Mouse (Mus musculus): ENCODE measurements around the gene Pfkfb3.
"Not testable (repeated sequence)": the region's sequence is repeated elsewhere in the genome, so short reads cannot be mapped to it uniquely, and the experiment has no call there.

Pfkfb3 gene

GRCm38 (mm10) chr2:11548508-11548907 lies 5.4 kb downstream of the Pfkfb3 start:
- DNase-seq: no peak

- DNase-seq: no peak
Observed at GRCm38 (mm10) chr2:11547609-11548008, 6.3 kb downstream of the Pfkfb3 start.

- no peak for DNase-seq
Observed at GRCm38 (mm10) chr2:11546091-11546490, 7.8 kb downstream of the Pfkfb3 start.

GRCm38 (mm10) chr2:11545380-11545779 lies 8.5 kb downstream of the Pfkfb3 start:
- DNase-seq: no peak

GRCm38 (mm10) chr2:11544342-11544741 lies 9.5 kb downstream of the Pfkfb3 start:
- DNase-seq: no peak

DNA sequence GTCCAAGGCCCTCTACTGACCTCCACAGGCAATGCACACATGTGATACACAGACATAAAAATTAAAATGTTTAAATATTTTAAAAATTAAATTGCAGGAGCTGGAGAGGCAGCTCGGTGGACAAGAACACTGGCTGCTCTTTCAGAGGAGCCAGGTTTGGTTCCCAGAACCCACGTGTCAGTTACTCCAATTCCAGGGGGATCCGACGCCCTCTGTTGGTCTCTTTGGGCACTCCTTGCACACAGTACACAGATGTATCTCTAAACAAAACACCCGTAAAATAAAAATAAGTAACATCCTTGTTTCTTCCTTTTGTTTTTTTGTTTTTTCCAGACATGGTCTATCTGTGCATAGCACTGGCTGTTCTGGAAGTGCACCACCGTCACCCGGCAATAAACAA lies 10.7 kb downstream of the Pfkfb3 start:
- DNase-seq: no peak

GRCm38 (mm10) chr2:11542640-11543039 lies 11.2 kb downstream of the Pfkfb3 start:
- DNase-seq: peak; percentile 73 to 77

DNA sequence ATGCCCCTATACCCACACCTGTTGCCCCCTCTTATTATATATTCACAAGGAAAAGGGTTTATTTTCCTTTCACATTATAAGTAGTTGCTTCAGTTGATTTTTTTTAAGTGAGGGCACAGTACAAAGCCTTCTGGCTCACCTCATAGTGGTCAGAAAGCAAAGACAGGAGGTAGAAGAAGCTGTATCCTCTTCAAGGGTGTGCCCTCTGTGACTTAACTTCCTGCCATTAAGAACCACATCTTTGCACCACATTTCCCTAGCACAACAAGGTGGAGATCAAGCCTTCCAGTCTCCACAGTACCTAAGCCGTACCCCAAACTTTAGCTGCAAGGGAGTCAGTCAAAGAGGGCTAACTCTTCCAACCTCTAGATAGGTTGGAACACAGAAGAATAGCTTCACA lies 11.8 kb downstream of the Pfkfb3 start:
- no peak for DNase-seq

- DNase-seq: not testable (repeated sequence)
Observed at GRCm38 (mm10) chr2:11541528-11541927, 12.3 kb downstream of the Pfkfb3 start.

- no peak for DNase-seq
Observed at GRCm38 (mm10) chr2:11535966-11536365, 17.9 kb downstream of the Pfkfb3 start.

DNA sequence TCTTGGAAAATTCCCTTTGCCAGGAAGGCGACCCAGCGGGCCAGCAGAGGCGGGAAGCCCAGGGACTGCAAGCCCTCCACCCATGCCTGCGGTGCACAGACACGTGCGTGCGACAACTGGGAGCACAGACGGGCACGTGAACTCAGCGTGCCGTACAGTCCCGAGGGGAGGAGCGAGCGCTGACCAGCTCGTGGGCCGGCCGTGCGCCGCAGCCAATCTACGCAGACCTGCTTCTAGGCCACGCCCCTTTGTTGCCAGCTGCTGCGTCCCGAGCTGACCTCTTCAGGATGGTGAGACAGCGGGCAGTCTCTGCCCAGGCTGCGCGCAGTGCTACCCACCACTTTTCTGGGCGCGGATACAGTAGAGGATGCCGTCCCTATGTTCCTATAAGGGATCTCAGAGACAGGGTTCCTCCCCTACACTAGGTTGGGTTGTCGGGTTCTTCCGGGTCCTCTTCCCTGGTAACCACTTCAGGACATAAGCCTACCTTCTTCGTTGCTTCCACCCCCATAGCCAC lies 18.4 kb downstream of the Pfkfb3 start:
- DNase-seq: peak; percentile 69 to 79

DNA sequence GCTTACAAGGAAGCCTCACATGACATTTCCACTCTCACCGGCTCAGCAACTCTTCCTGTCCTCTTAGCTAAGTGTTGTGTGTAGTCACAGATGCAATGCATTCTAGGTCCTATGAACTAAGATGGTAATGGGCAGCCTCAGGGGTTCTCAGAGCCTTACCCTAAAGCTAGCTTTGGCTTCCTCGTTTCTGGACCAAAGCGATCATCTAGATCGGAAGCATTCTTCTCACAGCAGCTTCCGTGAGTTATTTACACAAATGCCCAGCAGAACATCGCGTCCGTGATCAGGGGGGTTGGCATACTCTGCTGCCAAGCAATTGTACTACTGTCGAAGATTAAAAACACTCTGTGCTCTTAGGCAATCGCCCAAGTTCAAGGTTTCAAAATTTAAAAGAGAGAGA lies 19.1 kb downstream of the Pfkfb3 start:
- no peak for DNase-seq

- no peak for DNase-seq
Observed at GRCm38 (mm10) chr2:11530101-11530500, 23.8 kb downstream of the Pfkfb3 start.

GRCm38 (mm10) chr2:11526063-11526462 lies 27.8 kb downstream of the Pfkfb3 start:
- DNase-seq: no peak

DNA sequence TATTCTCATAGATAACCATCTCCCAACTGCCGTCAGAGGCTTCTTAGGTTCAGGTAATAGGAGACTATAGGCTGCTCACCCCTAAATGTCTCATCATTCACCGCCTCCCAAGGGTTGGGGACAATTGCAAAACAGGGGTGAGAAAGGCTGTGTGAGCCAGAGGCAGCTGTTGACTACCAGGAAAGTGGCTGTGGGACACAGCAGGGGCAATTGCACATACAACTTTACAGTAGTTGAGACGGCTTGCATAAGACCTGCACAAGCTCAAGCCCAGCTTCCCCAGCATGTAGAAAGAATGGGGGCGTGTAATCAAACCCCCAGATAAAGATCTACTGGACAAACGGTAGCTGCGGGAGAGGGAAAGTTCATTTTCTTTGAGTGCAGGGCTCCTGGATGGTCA lies 29.1 kb downstream of the Pfkfb3 start:
- DNase-seq: no peak

- no peak for DNase-seq
Observed at GRCm38 (mm10) chr2:11521758-11522157, 32.1 kb downstream of the Pfkfb3 start.

GRCm38 (mm10) chr2:11520786-11521185 lies 33.1 kb downstream of the Pfkfb3 start:
- DNase-seq: no peak

DNA sequence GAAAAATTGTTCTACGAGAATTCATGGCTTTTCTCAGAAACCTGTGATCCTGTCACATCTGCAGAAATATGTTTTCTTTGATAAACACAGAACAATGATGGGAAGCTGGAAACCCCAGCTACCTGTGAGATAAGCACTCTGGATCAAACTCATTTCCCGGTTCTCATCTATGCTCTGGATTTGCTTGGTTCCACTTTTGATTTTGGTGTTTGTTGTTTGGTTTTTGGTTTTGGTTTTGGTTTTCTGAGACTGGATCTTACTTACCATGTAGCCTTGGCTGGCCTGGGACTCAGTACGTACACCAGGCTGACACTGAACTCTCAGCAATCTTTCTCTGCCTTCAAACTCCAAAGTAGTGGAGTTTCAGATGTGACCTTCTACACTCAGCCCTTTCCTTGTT lies 38.0 kb downstream of the Pfkfb3 start:
- no peak for DNase-seq

DNA sequence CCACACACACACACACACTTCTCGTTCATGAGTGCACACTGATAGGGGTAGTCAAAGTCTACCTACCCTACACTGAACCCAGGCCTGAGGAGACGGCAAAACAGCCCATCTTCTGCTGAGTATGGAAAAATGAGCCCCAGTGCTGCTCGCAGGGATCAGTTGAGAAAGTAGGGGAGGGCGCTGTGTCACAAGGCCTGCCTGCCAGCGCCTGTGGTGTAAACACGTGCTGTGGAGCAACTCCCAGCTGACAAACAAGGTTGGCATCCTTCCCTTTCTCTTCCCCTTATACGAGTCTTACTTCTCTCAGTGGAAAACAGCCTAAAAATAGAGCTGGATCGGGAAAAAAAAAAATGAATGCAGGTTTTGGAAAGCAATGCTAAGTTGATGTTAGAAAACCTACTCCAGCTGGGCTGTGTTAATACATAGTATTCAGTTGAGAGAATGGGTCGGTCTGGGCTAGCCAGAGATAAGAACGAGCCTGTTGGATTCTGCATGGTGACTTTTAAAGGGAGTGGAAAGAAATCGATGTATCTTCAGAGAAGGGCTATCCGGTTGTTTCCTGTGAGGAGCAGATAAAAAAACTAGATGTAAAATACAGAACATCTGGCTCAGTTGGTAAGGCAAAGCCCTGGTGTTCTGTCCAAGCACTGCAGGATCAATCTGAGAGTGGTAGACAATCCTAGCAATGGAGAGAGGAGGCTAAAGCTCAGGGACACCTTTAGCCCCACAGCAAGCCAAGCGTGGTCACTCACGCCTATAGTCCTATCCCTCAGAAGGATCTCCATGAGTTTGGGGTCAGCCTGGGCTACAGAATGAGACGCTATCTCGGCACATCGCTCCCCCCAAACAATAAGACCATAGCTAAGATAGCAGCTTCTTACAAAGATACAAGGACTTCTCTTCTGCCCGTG lies 40.6 kb downstream of the Pfkfb3 start:
- DNase-seq: no peak

- no peak for DNase-seq
Observed at GRCm38 (mm10) chr2:11512127-11512526, 41.8 kb downstream of the Pfkfb3 start.

- no peak for DNase-seq
Observed at GRCm38 (mm10) chr2:11503736-11504135, 50.1 kb downstream of the Pfkfb3 start.

- peak; percentile 67 to 71 for DNase-seq
Observed at GRCm38 (mm10) chr2:11502901-11503431, 50.9 kb downstream of the Pfkfb3 start.

GRCm38 (mm10) chr2:11502255-11502765 lies 51.6 kb downstream of the Pfkfb3 start:
- no peak for DNase-seq

Measured in cerebellum, postnatal 36 days (tissue).